Comparison of ENCODE assay signal across 8 mouse cellular contexts in genomic region chr9:110635225-110635624, GRCm38 (mm10). TPM values are rescaled to one million over a fixed set of nuclear protein-coding genes. Genes with fewer than 3 reads are reported as not detected.
A peak's percentile ranks its signal among the peaks of the same experiment; 100 is the strongest.
DNase-seq lines count a peak whose midpoint lies in the region; ATAC-seq lines count a peak whose summit lies in the region.

No protein-coding gene starts in this region.

- H3K27ac ChIP-seq in heart, embryonic 12.5 days (ENCODE audit: poor library complexity, severe bottlenecking): no peak overlapping the region
- no peak overlapping the region for H3K27ac ChIP-seq in forebrain, embryonic 13.5 days

- H3K9ac ChIP-seq in heart, embryonic 12.5 days: no peak overlapping the region
- H3K9ac ChIP-seq in forebrain, embryonic 13.5 days: no peak overlapping the region

- no peaks in the 10 kb centered on the region for H3K9me3 ChIP-seq in heart, embryonic 12.5 days (replicated peaks)
- no peaks in the 10 kb centered on the region for H3K9me3 ChIP-seq in forebrain, embryonic 13.5 days (replicated peaks)

- H3K27me3 ChIP-seq in heart, embryonic 12.5 days (replicated peaks): peaks cover 57% of the 10 kb centered on the region
- peaks cover 18% of the 10 kb centered on the region; the same call in 1 of the 2 replicates for H3K27me3 ChIP-seq in forebrain, embryonic 13.5 days

- 7% methylated on average over 19 of the region's 19 CpGs for WGBS in heart, embryonic 12.5 days
- 7% methylated on average over 19 of the region's 19 CpGs for WGBS in forebrain, embryonic 13.5 days

- peaks cover 17% of the 10 kb centered on the region for H3K36me3 ChIP-seq in heart, embryonic 12.5 days
- H3K36me3 ChIP-seq in forebrain, embryonic 13.5 days (ENCODE audit: poor library complexity, severe bottlenecking): no peaks in the 10 kb centered on the region

- H3K4me1 ChIP-seq in heart, embryonic 12.5 days (replicated peaks): peaks cover 15% of the 10 kb centered on the region
- peaks cover 9% of the 10 kb centered on the region for H3K4me1 ChIP-seq in forebrain, embryonic 13.5 days

- ATAC-seq in heart, embryonic 12.5 days (ENCODE audit: insufficient number of reproducible peaks, low FRiP score): no peak
- peak; percentile 23; the same call in 1 of the 2 replicates for ATAC-seq in cerebellum, adult (ENCODE audit: insufficient number of reproducible peaks, low FRiP score, low TSS enrichment)
- ATAC-seq in forebrain, embryonic 13.5 days: peak; percentile 52; the same call in 1 of the 2 replicates

- H3K4me2 ChIP-seq in heart, embryonic 12.5 days: no peak overlapping the region
- no peak overlapping the region for H3K4me2 ChIP-seq in forebrain, embryonic 13.5 days

- peak; percentile 96 for DNase-seq in heart, adult 11 months
- peak; percentile 94 for DNase-seq in heart, postnatal 4 days
- peak; percentile 80 for DNase-seq in layer of hippocampus, postnatal 36 days
- peak; percentile 87 for DNase-seq in mesoderm, embryonic 11.5 days (ENCODE audit: low read depth, low spot score)
- peak; percentile 71 for DNase-seq in spleen, adult 12 weeks (ENCODE audit: low spot score)

- no peak overlapping the region for H3K4me3 ChIP-seq in heart, embryonic 12.5 days
- H3K4me3 ChIP-seq in forebrain, embryonic 13.5 days: no peak overlapping the region

RNA-seq across cellular contexts. Expression of gene Nradd, which starts 11.0 kb away (rescaled TPM):
- polyA plus RNA-seq in heart, embryonic 12.5 days (2016; fragmentation: Nextera tagmentation; extraction: Ambion mirVana): 22.9 and 26.0 TPM in 2 replicates
- polyA plus RNA-seq in forebrain, embryonic 13.5 days (2015; fragmentation: Nextera tagmentation; extraction: Ambion mirVana): 30.0 and 31.5 TPM in 2 replicates
- 1 to 10 TPM; 4.2 to 4.6 TPM for total RNA-seq in heart, postnatal 4 days (2021)
- 1 to 10 TPM; 1.8 to 2.4 TPM for total RNA-seq in layer of hippocampus, postnatal 36 days (2021)

RNA-seq across cellular contexts. Expression of gene Nbeal2, which starts 18.7 kb away (rescaled TPM):
- 1.9 and 2.4 TPM in 2 replicates for polyA plus RNA-seq in heart, embryonic 12.5 days (2016; fragmentation: Nextera tagmentation; extraction: Ambion mirVana)
- 2.1 and 2.2 TPM in 2 replicates for polyA plus RNA-seq in forebrain, embryonic 13.5 days (2015; fragmentation: Nextera tagmentation; extraction: Ambion mirVana)
- 1 to 10 TPM; 7.4 to 8.6 TPM for total RNA-seq in heart, postnatal 4 days (2021)
- 10 to 100 TPM; 14.0 to 17.5 TPM for total RNA-seq in layer of hippocampus, postnatal 36 days (2021)

RNA-seq across cellular contexts. Expression of gene Ccdc12, which starts 21.1 kb away (rescaled TPM):
- polyA plus RNA-seq in heart, embryonic 12.5 days (2016; fragmentation: Nextera tagmentation; extraction: Ambion mirVana): 120 and 123 TPM in 2 replicates
- 146 and 152 TPM in 2 replicates for polyA plus RNA-seq in forebrain, embryonic 13.5 days (2015; fragmentation: Nextera tagmentation; extraction: Ambion mirVana)
- 10 to 100 TPM; 79.8 to 88.6 TPM for total RNA-seq in heart, postnatal 4 days (2021)
- 10 to 100 TPM; 48.3 to 54.5 TPM for total RNA-seq in layer of hippocampus, postnatal 36 days (2021)
